Mouse (Mus musculus): ENCODE results near the gene Mgat5.

Gene Mgat5

DNA sequence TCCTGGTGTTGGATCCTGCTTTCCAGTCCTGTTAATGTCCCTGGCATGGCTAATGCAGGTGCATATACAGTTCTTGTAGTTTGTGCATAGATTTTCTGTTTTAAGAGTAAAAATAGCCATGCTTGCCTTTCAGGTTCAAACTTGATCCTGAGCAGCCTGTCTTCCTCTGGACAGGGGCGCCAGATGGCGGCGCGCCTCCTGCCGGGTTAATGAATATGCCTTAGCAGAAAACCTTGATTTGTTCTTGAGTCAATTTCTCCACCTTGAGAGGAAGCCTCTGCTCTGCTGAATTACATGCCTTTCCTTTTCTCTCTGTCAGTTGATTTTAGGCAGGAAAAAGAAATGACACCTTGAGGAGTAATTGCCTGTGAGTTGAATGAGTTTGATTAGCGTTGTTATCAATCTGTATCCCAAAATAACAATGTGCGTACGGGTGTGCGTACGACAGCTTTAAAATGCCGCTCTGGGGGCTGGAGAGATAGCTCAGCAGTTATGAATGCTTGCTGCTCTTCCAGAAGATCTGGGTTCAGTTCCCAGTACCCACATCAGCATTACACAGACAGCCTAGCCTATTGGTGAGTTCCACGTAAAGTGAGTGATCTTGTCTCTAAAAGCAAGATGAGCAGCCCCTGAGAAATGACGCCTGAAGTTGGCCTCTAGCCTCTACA lies 57.5 kb downstream of the Mgat5 start:
- no peak for DNase-seq

DNA sequence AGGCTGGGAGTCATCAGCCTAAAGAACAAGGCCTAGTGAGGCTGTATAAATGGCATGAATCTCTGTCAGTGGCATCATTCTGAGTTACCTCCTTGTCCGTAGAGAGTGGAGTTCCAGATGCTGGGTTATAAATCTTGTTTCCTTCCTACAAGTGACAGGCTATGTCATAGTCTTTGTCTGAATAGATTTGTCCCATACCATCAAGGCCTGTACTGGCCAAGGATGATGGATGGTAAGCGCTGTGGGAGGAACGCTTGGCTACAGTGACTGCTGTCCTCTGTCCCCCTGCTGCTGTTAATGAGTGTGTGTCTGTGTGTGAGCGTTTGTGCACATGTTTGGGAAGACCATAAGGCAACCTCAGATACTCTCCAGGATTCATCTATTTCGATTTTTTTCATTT lies 63.2 kb downstream of the Mgat5 start:
- no peak for DNase-seq

DNA sequence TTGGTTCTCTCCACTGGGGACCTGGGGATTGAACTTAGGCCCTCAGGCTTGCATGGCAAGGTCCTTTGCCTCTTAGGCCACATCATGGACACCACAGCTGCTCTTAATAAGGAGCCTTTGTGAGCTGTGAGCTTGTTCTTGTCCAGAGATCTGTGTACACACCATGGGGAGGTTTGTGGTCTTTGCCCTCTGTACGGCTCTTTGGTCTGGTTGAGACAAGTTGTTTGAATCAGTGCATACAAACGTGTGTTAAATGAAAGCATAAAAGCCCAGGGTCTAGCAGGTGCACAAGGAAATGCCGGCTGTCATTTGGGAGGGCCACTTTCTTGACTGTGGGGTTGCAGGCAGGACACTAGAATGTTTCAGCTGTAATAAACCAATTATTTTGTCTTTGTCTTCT lies 64.5 kb downstream of the Mgat5 start:
- no peak for DNase-seq

DNA sequence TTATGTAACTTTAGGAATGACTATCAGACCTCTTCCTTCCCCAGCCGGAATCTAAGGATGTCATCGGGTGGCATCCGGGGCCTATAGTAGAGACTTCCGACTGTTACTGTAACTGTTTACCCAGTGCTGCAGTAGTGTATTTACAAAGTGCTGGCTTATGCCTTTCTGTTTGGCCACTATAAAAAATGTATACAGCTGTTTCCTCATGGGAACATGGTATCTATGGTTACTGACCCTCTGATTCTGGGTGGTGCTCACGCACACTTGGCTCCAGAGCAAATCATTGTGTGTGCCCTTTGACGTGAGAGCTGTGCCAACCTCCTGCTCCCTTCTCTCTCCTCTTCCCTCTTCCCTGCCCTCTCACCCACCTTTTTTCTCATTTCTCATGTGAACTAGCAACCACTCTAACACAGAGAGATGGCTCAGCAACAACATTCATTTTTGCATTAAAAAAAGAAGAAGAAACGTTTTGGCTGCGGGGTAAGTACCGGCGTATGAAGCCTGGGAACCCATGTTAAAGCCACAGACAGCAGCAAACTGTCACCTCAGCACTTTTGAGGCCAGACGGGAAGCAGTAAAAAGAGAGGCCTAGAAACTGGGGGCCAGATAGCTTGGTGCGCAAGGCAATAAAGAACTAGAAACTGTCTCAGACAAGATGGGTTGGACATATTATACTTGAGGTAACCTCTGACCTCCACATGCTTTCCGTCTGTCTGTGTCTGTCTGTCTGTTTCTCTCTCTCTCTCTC lies 65.6 kb downstream of the Mgat5 start:
- DNase-seq = no peak

DNA sequence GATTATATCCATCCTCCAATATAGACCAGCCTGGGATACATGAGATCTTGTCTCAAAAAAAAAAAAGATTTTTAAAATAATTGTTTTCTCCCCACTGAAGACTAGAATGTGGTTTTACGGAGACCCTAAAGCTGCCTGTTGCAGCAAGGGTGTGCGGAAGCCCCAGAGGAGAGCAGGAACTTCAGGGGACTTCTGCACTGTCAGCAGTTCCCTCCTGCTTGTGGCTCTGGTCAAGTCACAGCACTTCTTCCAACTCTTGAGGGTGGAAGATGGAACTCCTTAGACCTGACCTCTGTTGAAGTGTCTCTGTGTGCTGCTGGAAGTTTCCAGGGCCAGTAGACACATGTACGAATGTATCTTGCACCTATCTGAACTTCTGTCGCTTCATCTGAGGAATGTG lies 66.3 kb downstream of the Mgat5 start:
- DNase-seq = no peak

DNA sequence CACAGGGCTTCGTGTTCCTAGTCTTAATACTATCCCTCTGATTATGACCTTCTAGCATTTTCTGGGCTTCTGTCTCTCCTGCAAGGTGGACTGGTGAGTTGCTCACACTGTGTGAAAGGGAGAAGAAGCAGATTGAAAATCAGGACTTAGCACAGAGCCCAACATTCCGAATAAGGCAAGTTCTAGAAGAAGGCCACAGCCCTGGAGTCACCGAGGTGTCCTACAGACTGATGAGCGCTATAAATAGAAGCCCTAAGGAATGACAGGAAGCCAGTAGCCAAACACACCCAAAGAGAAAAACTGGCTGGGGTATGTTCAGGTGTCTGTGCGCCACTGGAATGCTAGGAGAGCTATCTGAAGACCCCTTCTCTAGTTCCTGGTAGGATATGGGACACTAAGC lies 68.5 kb downstream of the Mgat5 start:
- DNase-seq = no peak

DNA sequence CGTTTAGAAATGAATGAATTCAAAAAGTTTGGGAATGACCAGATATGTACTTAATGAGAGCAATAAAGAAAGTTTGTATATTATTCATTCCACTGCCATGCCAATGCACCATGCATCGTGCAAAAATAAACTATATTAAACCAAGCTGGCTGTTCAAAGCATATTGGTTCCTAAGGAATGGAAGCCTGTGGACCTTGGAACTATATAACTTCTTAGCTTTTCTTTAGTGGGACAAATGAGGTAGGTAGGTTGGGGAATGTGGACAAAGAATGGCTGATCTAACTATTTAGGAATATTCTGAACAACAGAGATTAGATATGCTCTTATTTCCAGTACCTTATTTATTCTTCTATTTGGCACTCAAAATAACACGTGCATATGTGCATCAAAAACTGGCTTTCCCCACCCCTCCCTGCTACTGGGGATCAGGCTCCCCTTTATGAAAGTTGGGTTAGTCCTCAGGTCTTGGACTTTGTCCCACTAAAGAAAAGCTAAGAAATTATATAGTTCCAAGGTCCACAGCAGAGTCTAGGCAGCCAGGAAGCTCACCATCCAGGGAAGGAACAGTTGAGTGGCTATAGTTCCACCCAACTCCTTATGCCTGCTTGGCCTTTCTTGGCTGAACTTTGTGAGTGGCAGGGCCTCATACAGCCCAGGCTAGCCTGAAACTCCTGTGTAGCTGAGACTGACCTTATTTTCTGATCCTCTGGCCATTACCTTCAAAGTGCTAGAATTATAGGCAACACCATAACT lies 70.9 kb downstream of the Mgat5 start:
- no peak for DNase-seq

DNA sequence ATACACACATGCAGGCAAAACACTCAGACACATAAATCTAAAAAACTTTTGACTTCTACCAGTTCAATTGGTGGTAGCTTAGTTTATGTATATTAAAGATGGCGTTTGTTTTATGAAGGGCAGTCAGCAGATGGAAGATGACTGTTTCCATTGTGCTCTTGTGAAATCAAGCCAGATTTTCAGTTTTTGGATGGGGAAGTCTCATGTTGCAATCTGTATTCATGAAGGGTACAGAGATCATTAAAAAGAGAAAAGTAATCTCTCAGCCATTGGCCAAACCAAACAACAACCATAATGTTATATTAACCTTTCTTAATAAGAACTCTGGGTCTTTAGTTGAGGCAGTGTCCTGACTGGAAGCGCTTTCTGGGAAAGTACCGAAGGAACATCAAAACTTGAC lies 73.3 kb downstream of the Mgat5 start:
- no peak for DNase-seq

DNA sequence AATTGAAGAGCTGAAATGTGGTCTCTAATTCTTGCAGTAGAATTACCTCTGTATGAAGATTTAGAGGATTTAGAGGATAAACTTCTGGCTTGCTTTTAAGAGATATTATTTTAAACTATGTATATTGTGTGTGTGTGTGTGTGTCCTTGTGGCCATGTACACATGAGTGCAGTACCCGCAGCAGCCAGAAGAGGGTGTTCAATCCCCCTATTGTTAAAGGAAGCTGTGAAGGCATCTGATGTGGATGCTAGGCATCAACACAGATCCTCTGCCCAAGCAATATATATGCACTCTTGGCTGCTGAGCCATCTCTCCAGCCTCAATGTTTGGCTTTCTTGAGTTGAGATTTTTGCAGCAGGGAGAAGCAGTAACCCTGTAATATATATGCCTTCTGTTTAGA lies 75.4 kb downstream of the Mgat5 start:
- no peak for DNase-seq

DNA sequence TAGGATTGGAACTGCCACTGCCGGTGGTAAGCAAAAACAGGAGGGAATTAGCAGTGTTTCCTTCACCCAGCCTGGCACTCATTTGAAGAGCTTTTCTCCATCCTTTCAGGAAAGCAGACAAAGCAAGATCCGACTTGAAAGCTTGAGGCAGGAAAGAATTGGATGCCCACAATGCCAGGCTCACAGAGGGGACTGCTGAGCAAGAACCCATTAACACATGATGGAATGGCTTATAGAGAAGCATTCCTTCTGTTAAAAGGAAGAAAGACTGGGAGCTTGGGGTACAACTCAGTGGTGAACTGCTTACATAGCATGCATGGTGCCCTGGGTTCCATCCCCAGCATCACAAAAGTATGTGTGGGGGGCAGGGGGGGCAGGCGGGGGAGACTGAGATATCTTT lies 80.2 kb downstream of the Mgat5 start:
- no peak for DNase-seq

DNA sequence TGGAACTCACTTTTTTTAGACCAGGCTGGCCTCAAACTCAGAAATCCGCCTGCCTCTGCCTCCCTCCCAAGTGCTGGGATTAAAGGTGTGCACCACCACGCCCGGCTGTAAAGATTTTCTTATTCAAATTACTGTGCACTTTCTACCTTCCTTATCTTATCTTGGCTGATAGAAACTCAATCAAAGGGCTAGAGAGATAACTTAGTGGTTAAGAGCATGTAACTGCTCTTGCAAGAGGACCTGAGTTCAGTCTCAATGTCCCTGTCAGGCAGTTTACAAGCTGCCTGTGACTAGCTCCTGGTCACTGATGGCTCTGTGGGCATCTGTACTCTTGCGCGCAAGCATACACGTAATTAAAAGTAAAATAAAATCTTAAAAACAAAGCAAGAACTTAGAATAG lies 82.7 kb downstream of the Mgat5 start:
- DNase-seq = no peak

DNA sequence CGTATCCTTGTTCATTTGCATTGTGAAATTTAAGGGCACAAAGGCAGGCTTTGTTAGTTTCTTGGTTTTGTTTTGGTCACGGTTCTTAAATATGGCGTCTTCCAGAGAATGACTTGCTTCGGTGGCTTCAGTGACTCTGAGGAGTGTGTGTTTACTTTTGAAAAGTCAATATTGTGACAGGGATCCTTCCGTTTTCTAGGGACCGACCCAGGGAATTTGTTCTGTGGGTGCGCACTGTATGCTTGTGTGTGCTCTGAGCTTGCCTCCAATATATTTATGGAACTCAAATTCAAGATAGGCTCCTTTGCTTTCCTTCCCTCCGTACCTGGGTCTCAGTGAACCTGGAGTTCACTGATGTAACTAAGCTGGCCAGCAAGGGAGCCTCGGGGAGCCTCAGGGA lies 86.1 kb downstream of the Mgat5 start:
- no peak for DNase-seq

DNA sequence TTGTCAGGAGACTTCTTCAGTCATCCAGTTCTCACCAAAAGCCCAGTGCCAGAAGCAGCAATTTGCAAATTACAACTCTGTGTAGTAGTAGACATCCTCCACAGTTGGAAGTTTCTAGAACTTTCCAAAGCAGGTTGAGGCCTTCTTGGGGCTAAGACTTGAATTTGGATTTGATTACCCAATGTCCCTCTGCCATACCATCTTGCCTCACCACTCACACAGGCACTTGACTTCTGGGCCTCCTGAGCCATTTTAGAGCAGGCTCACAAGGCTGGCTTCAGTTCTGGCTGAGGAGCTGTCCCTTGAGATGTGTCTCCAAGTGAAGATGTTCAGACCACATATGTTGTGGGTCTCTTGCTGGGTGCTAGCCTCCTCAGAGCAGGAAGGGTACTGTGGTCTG lies 86.9 kb downstream of the Mgat5 start:
- no peak for DNase-seq

DNA sequence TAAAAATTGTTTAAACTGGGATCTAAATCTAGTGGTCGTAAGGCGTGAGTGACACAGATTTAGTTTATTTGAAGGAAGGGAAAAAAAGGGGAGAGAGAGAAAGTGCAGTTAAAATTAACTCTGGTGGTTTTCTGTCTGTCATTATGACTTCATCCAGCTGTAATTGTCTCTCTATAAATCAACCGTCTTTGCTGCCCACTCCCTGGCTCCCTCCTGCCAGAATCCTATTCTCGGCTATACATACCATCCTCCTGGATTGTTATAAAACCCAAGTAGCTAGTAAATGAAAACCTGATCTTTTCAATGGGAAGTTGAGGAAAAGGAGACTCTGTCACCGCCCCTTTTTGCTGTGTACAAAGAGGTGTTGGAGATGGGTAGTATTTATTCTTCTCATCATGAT lies 88.5 kb downstream of the Mgat5 start:
- DNase-seq = no peak

DNA sequence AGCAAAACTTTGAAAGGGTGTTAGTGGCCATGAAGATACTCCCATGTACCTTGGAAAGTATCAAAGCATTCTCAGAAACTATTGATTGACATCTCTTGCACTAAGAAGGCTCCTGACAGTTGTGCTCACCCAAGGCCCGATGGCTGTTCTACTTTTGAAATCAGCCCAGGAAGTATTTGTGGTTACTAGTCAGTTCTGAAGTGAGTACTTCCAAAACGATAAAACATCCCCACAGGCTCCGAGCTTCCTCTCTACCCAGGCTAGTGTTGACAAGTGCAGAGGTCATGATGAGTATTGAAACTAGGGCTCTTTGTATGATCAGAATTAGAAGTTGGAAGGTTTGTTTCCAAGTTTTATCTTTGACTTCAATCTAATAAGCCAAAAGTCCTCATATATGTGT lies 92.0 kb downstream of the Mgat5 start:
- DNase-seq = no peak

DNA sequence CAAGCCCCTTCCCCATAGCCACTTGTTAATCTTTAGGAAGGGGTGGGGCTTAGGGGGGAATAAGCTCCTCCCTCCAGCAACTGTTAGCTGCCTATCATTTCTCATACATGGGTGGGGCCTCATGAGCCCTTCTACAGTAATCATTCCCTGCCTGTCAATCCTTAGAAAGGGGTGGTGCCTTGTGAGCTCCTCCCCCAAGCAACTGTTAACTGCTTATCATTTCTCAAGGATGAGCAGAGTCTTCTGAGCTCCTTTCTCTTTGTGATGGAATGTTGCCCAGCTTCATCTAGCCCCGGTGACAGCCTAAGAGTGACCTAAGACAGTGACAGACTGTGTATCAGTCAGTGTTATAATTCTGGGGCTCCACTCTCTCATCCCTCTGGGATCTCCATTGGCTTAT lies 95.0 kb downstream of the Mgat5 start:
- DNase-seq = no peak

DNA sequence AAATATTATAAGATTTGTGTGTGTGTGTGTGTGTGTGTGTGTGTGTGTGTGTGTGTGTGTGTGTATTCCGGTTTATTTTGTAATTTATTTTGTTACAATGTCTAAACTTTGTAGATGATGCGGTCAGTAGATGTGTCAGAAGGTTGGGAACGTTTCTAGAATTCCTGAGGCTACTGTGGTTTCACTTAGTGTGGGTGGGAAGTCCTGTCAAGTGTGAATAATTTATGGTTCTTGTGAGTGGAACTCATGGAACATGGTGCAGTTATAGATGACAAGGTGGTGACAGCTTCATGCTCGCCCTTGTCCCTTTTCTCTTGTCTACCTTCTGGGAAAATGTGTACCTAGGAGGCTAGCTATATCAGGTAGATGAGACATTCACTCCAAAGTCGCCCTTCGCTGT lies 96.2 kb downstream of the Mgat5 start:
- no peak for DNase-seq

DNA sequence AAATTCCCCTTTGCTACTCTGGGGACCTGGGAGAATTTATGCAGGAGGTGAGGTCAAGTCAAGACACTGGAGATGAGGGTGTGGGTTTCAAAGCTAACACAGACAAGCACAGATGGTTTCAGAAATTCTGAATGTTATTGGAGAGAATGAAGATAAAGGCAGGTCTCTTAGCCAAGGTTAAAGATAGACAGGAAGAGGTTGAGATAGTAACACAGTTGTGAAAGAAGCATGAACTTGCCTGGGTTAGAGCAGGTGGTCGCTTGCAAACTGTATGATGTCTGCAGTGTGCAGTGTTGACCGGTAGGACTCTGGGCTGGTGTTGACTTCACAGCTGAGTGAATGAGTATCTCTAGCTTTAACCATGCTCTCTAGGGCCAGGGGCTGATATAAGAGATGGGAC lies 97.8 kb downstream of the Mgat5 start:
- DNase-seq = no peak

DNA sequence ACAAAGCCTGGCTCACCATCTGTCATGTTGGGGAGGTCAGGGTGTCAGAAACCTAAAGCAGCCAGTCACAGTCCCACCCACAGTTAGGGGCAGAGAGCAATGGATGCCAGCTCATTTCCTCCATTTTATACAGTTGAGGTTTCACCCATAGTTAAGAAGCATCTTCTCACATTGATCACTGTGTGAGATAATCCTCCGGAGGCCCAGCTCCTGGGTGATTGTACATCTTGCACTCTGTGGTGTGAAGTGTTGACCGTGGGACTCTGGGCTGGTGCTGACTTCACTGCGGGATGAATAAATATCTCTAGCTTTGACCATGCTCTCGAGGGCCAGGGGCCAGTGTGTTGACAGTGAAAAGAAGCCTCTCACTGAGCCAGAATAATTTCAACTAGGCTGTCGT lies 99.0 kb downstream of the Mgat5 start:
- DNase-seq = no peak

DNA sequence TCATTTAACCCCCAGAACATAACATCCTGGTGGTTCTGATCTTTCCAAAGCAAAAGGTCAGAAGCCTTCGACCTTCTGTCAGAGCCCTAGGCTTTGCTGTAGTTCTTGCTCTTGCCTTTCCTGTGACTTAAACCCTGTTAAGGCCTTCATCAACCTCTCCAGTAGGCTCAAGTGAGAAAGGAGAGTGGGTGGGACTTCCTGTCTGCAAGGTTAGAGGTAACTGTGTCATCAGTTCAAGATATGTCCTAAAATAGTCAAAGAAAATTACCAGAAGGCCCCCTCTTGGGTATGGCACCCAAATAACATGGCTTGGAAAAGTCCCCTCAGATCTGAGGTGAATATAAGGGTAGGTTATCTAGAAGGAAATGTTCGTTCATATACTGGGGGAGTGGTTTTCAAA lies 99.5 kb downstream of the Mgat5 start:
- DNase-seq = no peak

DNA sequence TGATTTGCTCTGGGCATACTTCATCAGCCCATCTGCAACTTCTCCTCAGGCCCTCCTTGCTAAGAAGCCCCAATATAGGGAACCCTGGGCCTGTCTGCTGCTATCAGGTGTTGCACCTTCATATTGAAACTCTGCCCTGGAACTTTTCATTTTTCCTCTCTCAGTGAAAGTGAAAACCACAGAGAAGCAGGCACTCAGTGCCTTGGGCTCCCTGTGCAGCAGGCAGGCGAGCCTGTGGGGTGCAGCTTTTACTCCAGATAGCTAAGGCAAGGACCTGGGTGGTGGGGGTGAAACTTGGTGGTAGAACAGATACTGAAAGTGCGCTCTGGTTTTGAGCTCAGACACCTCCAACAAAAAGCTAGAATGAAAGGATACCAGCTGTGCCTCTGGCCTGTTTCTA lies 100.8 kb downstream of the Mgat5 start:
- DNase-seq = no peak

DNA sequence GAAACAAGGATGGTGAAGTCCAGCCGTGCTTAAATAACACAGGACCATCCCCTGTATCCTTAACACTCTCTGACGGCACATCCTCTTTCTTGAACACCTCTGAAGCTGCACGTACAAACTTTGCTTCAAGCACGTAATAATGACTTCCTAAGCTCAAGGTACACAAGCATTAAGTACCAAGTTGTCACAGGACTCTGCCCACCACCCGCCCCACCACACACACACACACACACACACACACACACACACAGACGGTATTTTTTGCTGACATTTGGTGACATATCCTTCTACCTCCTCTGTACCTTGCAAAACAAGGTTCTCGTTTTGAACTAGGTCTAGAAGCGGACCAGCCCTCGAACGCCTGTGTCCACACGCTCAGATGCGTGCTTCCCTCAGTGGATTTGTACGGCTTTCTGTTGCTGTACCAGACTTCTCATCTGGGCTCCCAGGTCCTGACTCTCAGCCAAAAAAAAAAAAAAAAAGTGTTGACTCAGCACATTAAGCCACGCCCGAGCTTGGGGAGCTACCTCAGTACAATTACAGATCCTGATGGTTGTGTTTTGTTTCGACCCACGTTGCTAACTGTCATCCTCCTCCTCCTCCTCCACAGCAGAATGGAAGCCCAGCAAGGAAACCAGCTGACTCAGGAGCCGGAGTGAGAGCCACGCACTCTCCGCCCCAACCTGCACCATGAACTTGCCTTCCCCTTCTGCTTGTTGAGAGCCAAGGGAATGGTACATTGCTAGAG lies 101.4 kb downstream of the Mgat5 start:
- no peak for DNase-seq

DNA sequence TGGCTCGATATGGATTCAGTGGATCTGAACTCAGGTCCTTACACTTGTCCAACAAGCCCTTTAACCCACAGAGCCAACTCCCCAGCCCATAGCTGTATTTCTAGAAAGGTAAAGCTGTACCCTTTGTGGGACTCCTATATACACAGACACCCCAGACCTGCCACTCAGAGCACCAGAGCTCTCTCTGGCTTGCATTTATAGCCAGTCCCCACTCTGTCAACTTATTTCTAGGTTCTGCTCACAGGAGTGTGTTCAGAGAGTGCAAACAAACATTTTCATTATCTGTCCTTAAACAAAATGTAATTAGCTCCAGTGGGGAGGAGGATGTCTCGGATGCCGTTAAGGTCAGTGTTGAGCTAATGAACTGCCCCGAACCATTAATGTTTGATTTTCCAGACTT lies 102.5 kb downstream of the Mgat5 start:
- no peak for DNase-seq
